Mouse (Mus musculus): ENCODE results near the gene Homez. TPM values are rescaled to one million over a fixed set of nuclear protein-coding genes. Genes with fewer than 3 reads are reported as not detected.

Homez gene
- polyA plus RNA-seq, 1 experiment from 2014 or later, result 5.4 TPM

DNA sequence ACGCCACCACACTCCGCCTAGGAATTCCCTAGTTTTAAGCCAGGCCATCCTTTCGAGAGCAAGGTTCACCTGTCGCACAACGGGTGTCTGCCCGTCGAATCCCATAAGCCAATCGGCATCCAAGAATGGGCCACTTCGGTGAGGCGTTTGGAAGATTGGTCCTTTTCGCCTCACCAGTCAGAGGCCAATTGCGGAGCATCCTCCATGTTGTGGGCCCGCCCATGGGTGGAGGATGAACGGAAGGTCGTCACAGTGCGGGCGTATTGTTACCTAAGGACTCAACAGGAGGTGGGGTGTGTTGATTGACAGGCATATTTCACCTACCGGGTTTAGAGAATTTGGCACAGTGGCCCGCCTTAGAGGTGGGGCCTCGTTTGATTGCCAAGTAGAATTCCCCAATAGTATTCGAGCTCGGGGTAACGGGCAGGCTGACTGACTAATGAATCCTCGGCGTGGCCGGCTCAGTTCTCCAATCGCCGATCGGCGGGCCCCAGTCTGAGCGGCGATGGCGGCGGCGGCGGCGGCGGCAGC lies 23.0 kb upstream of the Homez start:
- peak; percentile 97 for ATAC-seq (replicated peaks; ENCODE audit: insufficient number of reproducible peaks, insufficient read depth, low FRiP score, low read depth)
- Histone ChIP-seq H3K27ac (peak overlapping the region; percentile 94), H3K4me1 (replicated peaks) (peaks cover 34% of the 10 kb centered on the region), H3K36me3 (peaks cover 31% of the 10 kb centered on the region), H3K4me3 (peak overlapping the region; percentile 73), H3K9me3 (replicated peaks) (no peaks in the 10 kb centered on the region), H3K9ac (peak overlapping the region; percentile 97), H3K4me2 (peak overlapping the region; percentile 68), H3K27me3 (no peaks in the 10 kb centered on the region)
- under 1% methylated on average over 38 of the region's 38 CpGs for WGBS

DNA sequence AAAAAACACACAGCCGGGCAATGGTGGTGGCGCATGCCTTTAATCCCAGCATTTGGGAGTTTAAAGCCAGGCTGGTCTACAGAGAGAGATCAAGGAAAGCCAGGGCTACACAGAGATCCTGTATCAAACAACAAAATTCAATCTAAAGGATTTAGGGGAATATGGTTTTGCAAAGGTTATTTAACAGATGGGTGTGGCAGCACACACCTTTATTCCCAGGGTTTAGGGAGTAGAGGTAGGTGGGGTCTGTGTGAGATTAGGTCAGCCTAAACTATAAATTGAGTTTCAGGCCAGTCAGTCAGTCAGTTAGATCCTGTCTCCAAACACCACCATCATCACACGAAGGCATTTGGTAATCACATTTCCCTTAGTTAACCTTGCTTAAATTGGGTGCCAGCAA lies 21.4 kb upstream of the Homez start, which contains the start of gene Pabpn1:
Pabpn1 (plus strand) TSS at position 301 of the 400 bp plus-strand sequence.
- Histone ChIP-seq H3K4me2 (peak within 1 kb of the TSS; percentile 68), H3K4me3 (peak within 1 kb of the TSS; percentile 73), H3K27ac (peak within 1 kb of the TSS; percentile 94), H3K9ac (peak within 1 kb of the TSS; percentile 55), H3K36me3 (peaks cover 18% of the 10 kb centered on the region), H3K9me3 (replicated peaks) (no peaks in the 10 kb centered on the region), H3K27me3 (no peaks in the 10 kb centered on the region), H3K4me1 (replicated peaks) (peaks cover 26% of the 10 kb centered on the region)
- 91% methylated on average over 3 of the region's 3 CpGs for WGBS
- no peak for ATAC-seq (replicated peaks; ENCODE audit: insufficient number of reproducible peaks, insufficient read depth, low FRiP score, low read depth)

DNA sequence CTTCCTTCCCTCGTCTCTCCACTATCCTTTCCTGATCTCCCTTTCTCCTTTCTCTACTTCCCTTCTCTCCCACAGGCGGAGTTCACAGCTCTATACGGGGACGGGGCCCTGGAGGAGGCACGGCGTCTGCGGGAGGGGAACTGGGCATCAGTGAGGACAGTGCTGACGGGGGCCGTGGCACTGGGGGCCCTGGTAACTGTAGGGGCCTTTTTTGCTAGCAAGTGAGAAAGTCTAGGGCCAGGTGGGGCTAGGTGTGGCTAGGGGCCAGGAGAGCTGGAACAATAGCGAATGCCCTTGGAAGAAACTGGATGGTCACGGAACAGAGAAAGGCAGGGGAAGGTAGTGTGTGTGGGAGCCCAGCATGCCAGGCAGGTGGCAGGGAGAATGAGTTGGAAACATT lies 14.5 kb upstream of the Homez start:
- no peak overlapping the region for H3K27ac ChIP-seq
- no peaks in the 10 kb centered on the region for H3K27me3 ChIP-seq
- H3K4me3 ChIP-seq, result no peak overlapping the region
- H3K36me3 ChIP-seq, result peaks cover 10% of the 10 kb centered on the region; the same call in 1 of the 2 replicates
- no peaks in the 10 kb centered on the region for H3K9me3 ChIP-seq (replicated peaks)
- no peak for ATAC-seq (replicated peaks; ENCODE audit: insufficient number of reproducible peaks, insufficient read depth, low FRiP score, low read depth)
- WGBS, result 83% methylated on average over 11 of the region's 11 CpGs
- peaks cover 23% of the 10 kb centered on the region for H3K4me1 ChIP-seq (replicated peaks)
- no peak overlapping the region for H3K9ac ChIP-seq
- H3K4me2 ChIP-seq, result no peak overlapping the region

DNA sequence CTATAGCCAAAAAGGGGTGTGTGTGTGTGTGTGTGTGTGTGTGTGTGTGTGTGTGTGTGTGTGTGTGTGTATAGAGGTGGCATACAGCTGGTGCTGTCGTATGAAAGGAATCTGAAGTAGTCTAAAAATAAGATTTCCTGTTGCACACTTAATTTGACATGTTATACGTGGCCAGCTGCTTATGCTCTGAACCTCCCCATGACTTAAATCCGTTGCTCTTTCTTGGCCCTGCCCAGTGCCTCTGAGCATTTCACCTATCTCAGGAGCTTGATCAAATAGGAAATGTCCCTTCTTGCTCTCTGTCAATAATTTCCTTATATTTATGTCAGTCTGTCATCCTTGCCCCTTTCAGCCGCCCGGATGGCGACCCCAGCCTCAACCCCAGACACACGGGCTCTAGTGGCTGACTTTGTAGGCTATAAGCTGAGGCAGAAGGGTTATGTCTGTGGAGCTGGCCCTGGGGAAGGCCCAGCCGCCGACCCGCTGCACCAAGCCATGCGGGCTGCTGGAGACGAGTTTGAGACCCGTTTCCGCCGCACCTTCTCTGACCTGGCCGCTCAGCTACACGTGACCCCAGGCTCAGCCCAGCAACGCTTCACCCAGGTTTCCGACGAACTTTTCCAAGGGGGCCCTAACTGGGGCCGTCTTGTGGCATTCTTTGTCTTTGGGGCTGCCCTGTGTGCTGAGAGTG lies 13.4 kb upstream of the Homez start:
- Histone ChIP-seq H3K27me3 (no peaks in the 10 kb centered on the region), H3K27ac (peak overlapping the region; percentile 97), H3K9me3 (replicated peaks) (no peaks in the 10 kb centered on the region), H3K4me3 (peak overlapping the region; percentile 80), H3K4me1 (replicated peaks) (peaks cover 23% of the 10 kb centered on the region), H3K36me3 (peaks cover 10% of the 10 kb centered on the region; the same call in 1 of the 2 replicates), H3K9ac (peak overlapping the region; percentile 83), H3K4me2 (peak overlapping the region; percentile 80)
- ATAC-seq (replicated peaks; ENCODE audit: insufficient number of reproducible peaks, insufficient read depth, low FRiP score, low read depth), result no peak
- 24% methylated on average over 21 of the region's 21 CpGs for WGBS

DNA sequence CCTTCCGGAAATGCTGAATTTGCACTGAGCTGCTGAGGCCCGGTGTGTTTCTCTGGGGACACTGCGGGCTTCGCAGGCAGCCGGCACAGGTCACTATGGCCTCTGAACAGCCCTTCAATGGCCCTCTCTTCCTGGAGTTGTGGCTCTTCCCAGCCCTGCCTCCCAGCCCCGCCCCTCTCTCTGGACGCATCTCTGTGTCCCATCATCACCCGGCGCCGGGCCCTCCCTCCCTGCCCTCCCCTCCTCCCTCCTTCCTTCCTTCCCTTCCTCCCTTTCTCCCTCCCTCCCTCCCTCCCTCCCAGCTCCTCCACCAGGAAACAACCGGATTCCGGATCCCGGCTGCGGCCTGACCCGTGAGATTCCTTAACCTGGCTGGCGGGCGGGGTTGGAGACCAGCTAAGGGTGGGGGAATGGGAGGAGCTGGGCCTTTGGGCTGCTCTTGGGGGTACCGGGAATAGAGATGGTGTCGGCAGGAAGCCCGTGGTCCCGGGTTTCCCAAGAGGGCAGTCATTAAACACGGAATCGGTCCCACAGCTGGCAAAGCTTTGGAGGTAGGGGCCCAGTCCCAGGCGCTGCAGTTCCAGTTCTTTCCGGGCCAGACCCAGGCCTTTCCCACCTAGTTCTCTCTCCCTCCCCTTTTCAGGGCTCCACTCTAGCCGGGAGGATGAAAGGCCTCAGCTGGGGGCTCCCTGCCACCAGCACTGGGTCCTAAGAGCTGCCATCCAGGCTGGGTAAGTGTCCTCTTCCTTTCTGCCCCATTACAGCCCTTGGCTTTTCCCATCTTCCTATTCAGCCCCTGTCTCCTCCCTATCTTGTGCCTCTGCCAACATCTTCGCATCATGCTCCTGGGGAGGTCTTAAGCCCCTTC lies 12.6 kb upstream of the Homez start, which contains the start of the genes Bcl2l2 and Gm20521:
Bcl2l2 (plus strand) TSS at position 224 of the 868 bp plus-strand sequence.
Gm20521 (plus strand) TSS at position 288 of the 868 bp plus-strand sequence.
- WGBS, result under 1% methylated on average over 27 of the region's 27 CpGs
- Histone ChIP-seq H3K9ac (peak within 1 kb of the TSS; percentile 83), H3K4me2 (peak within 1 kb of the TSS; percentile 80), H3K4me3 (peak within 1 kb of the TSS; percentile 80), H3K36me3 (peaks cover 10% of the 10 kb centered on the region; the same call in 1 of the 2 replicates), H3K27ac (peak within 1 kb of the TSS; percentile 97), H3K27me3 (no peaks in the 10 kb centered on the region), H3K4me1 (replicated peaks) (peaks cover 23% of the 10 kb centered on the region), H3K9me3 (replicated peaks) (no peaks in the 10 kb centered on the region)
- ATAC-seq (replicated peaks; ENCODE audit: insufficient number of reproducible peaks, insufficient read depth, low FRiP score, low read depth), result peak; percentile 90

DNA sequence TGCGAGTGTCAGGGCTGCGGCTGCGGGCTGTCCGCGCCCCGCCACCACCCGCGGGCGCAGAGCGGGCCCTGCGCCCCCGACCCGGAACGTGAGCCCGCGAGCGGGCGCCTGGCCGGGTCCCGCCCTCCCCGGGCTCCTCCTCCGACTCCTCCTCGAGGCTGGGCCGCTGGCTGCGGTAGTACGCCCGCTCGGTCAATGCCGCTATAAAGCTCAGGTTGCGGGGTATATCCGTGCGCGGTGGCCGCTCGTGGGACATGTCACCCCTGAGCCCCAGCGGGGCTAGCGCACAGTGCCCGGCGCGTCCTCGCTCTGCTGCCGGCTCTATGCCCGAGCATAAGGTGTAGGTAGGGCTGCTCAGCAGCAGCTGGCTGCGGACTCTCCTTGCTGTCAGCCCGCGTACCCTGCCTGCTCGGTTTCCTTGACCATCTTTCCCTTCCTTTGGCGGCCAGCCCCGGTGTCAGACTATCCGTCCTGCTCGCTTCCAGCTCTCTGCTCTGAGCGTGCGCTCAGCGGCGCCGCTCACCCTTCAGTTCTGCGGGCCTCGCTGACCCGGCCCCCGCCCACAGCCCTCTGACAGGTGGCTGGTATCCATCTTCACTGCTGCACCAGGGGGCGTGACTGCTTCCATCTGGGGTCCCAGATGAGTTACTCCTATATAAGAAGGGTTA lies 6.4 kb upstream of the Homez start, which contains the start of gene Ppp1r3e:
Ppp1r3e (minus strand) TSS at position 503 of the 668 bp plus-strand sequence.
- Histone ChIP-seq H3K9me3 (replicated peaks) (no peaks in the 10 kb centered on the region), H3K4me2 (peak within 1 kb of the TSS; percentile 96), H3K4me1 (replicated peaks) (peaks cover 16% of the 10 kb centered on the region), H3K4me3 (peak within 1 kb of the TSS; percentile 87), H3K27ac (peak within 1 kb of the TSS; percentile 84), H3K9ac (peak within 1 kb of the TSS; percentile 81), H3K36me3 (no peaks in the 10 kb centered on the region), H3K27me3 (no peaks in the 10 kb centered on the region)
- ATAC-seq (replicated peaks; ENCODE audit: insufficient number of reproducible peaks, insufficient read depth, low FRiP score, low read depth), result peak; percentile 82
- under 1% methylated on average over 57 of the region's 61 CpGs for WGBS

DNA sequence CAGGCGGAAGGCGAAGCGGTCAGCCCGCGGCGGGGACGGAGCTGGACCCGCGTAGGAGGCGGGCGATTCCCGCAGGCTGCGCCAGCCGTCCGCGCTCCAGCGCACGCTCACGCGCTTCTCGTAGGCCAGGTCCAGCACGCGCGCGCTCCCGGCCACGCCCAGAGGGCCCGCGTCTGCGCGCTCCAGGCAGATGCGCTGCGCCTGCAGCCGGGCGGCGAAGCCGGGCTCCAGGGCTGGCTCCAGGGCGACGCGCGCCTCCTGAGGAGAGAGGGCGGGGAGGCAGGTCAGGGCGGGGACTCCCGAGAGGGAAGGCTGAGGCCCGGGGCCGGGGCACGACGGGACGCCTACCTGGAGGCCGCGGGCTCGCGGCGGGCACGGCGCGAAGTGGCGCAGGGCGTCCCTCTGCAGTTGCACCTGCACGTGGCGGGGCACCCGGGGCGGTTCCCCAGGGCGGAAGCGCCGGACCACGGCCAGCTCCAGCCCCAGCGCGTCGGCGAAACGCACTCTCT lies 5.8 kb upstream of the Homez start:
- under 1% methylated on average over 66 of the region's 72 CpGs for WGBS
- Histone ChIP-seq H3K4me3 (peak overlapping the region; percentile 87), H3K4me1 (replicated peaks) (peaks cover 16% of the 10 kb centered on the region), H3K4me2 (peak overlapping the region; percentile 96), H3K9ac (peak overlapping the region; percentile 81), H3K27ac (peak overlapping the region; percentile 84), H3K27me3 (no peaks in the 10 kb centered on the region), H3K36me3 (no peaks in the 10 kb centered on the region), H3K9me3 (replicated peaks) (no peaks in the 10 kb centered on the region)
- peak; percentile 90 for ATAC-seq (replicated peaks; ENCODE audit: insufficient number of reproducible peaks, insufficient read depth, low FRiP score, low read depth)

DNA sequence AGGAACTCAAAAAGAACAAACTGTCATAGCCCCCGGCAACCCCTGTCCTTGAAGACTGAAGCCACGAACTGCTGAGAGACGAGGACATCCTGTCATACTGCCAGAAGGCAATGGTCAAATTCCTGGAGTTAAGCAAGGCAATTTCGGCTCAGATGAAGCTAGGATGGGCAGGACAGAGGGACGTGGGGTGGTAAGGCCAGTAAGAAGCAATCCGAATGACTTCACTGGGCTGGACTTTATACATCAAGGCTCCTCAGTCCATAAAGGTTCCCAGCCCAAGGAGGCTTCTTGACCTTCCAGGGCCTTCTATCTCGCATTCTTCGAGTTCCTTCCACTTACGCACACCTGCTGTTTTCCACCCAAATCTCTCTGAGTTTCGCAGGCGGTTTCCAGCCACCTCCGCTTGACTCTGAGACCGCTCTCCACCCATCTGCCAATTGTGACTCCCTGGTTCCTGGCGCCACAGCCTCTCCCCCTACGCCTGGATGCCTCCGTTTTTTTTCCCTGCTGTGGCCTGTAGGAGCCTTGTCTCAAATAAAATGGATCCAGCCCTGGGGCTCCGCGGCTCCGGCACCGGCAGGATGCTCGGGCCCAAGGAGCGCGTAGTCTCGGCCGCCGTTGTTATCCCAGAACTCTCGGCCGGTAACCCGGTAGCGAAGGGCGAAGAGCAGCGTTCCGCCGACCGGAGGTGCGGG lies 5.2 kb upstream of the Homez start:
- peak overlapping the region; percentile 84 for H3K27ac ChIP-seq
- H3K9me3 ChIP-seq (replicated peaks), result no peaks in the 10 kb centered on the region
- H3K27me3 ChIP-seq, result no peaks in the 10 kb centered on the region
- peak overlapping the region; percentile 87 for H3K4me3 ChIP-seq
- H3K4me1 ChIP-seq (replicated peaks), result peaks cover 16% of the 10 kb centered on the region
- WGBS, result 3% methylated on average over 36 of the region's 36 CpGs
- peak; percentile 3 for ATAC-seq (replicated peaks; ENCODE audit: insufficient number of reproducible peaks, insufficient read depth, low FRiP score, low read depth)
- H3K4me2 ChIP-seq, result peak overlapping the region; percentile 96
- H3K36me3 ChIP-seq, result no peaks in the 10 kb centered on the region
- peak overlapping the region; percentile 81 for H3K9ac ChIP-seq

DNA sequence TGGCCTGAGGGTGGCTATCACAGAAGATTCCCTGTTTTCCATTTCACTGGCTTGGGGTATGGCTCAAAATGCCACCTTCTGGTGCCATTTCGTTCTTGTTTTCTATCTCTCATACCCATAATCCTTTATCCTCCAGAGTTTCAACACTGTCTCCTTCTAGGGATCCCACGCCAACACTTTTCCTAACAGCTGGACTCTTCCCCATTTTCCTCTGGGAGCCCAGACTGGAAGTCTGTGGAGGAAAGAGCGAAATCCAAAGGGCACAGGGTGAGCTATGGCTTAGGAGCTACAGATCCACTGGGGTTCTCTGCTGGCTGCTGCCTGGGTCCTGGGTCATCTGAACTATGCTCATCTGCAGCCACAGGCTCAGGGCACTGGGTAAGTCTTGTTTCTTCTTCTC lies 3.4 kb upstream of the Homez start:
- H3K9me3 ChIP-seq (replicated peaks), result no peaks in the 10 kb centered on the region
- H3K4me3 ChIP-seq, result no peak overlapping the region
- no peak for ATAC-seq (replicated peaks; ENCODE audit: insufficient number of reproducible peaks, insufficient read depth, low FRiP score, low read depth)
- peaks cover 16% of the 10 kb centered on the region for H3K4me1 ChIP-seq (replicated peaks)
- no peak overlapping the region for H3K9ac ChIP-seq
- WGBS, result 84% methylated on average over 3 of the region's 3 CpGs
- H3K36me3 ChIP-seq, result no peaks in the 10 kb centered on the region
- no peak overlapping the region for H3K27ac ChIP-seq
- H3K27me3 ChIP-seq, result no peaks in the 10 kb centered on the region
- no peak overlapping the region for H3K4me2 ChIP-seq

DNA sequence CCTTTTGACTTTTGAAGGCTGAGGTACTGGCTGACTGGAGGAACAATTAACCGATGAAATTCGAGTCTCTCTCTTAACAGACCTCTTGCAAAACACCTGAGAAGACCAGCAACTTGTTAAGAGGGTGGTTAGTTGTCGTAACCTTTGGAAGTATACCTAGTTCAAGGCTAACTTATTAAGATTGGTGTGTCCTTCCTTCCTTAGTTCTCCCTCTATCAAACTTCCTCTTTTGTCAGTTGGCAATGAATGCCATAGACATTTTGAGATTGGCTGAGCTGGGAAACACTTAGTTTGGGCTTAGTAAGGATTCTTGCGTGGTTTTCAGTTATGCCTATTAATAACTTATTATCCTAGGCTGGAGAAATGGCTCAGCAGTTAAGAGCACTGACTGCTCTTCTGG lies 2.7 kb downstream of the Homez start:
- peaks cover 8% of the 10 kb centered on the region; the same call in 1 of the 2 replicates for H3K4me1 ChIP-seq (replicated peaks)
- H3K27me3 ChIP-seq, result no peaks in the 10 kb centered on the region
- no peak overlapping the region for H3K4me3 ChIP-seq
- no peak overlapping the region for H3K4me2 ChIP-seq
- WGBS, result 82% methylated on average over 4 of the region's 4 CpGs
- no peaks in the 10 kb centered on the region for H3K36me3 ChIP-seq
- H3K9ac ChIP-seq, result no peak overlapping the region
- ATAC-seq (replicated peaks; ENCODE audit: insufficient number of reproducible peaks, insufficient read depth, low FRiP score, low read depth), result no peak
- no peaks in the 10 kb centered on the region for H3K9me3 ChIP-seq (replicated peaks)
- H3K27ac ChIP-seq, result no peak overlapping the region
